Mouse (Mus musculus) lung, adult 2 months (tissue): ENCODE results near the gene Wdr73.

Source experiments
- CTCF ChIP-seq: fragments of 200-500 bp; IDR thresholded peaks from 2 replicates; pipeline ENCODE4 v1.5.1; 2011; ENCODE audit warnings: mild to moderate bottlenecking, low read length, control low read depth; ENCODE audit not compliant: insufficient read depth
- POLR2A ChIP-seq: fragments of 200-500 bp; IDR thresholded peaks from 2 replicates; pipeline ENCODE4 v1.6.1; 2011; ENCODE audit warnings: low read depth, mild to moderate bottlenecking, control low read depth, low read length, borderline replicate concordance; ENCODE audit errors: extremely low read depth

- TF ChIP-seq CTCF, result no peak
- no peak for TF ChIP-seq POLR2A
Measured at GRCm38 (mm10) chr7:80866514-80867147, 34.4 kb downstream of the Wdr73 start.
